Mouse (Mus musculus) neural tube, embryonic 11.5 days (tissue): ENCODE measurements at regions not wholly inside any gene's neighbourhood (a gene's known extent, or its start where the extent isn't known, plus 50 kb on each side); places are given as distances from the start of the nearest gene placed in this dataset.

Experiments used
- ATAC-seq: fragments of 200-750 bp; cut with Nextera tagmentation; 2 replicates; pipeline ENCODE4 v1.8.0; 2017; ENCODE audit warnings: moderate number of reproducible peaks, mild to moderate bottlenecking, moderate TSS enrichment, moderate library complexity; ENCODE audit not compliant: insufficient read depth, low FRiP score, low TSS enrichment
- DNase-seq: peaks from one replicate; pipeline ENCODE4 v3.0.0-alpha.2; 2015; ENCODE audit warnings: low spot score
- H3K27ac ChIP-seq: fragments of 300-500 bp; sonication (generic); 2 replicates; pipeline ENCODE4 v1.5.1; 2014; ENCODE audit warnings: low read depth, mild to moderate bottlenecking, low read length
- H3K27me3 ChIP-seq: fragments of 300-500 bp; sonication (generic); 2 replicates; pipeline ENCODE4 v1.6.1; 2014; ENCODE audit warnings: mild to moderate bottlenecking, low read length, mixed read lengths; ENCODE audit not compliant: control insufficient read depth, insufficient read depth
- H3K36me3 ChIP-seq: fragments of 300-500 bp; sonication (generic); 2 replicates; pipeline ENCODE4 v1.6.1; 2014; ENCODE audit warnings: mild to moderate bottlenecking, low read length, moderate library complexity, mixed read lengths; ENCODE audit not compliant: control insufficient read depth, insufficient read depth
- H3K4me1 ChIP-seq: fragments of 300-500 bp; sonication (generic); 2 replicates; pipeline ENCODE4 v1.6.1; 2014; ENCODE audit warnings: low read length, mixed read lengths; ENCODE audit not compliant: control insufficient read depth, insufficient read depth
- H3K4me2 ChIP-seq: fragments of 300-500 bp; sonication (generic); 2 replicates; pipeline ENCODE4 v1.6.1; 2014; ENCODE audit warnings: low read depth, mild to moderate bottlenecking, moderate library complexity
- H3K4me3 ChIP-seq: fragments of 300-500 bp; sonication (generic); 2 replicates; pipeline ENCODE4 v1.5.1; 2014; ENCODE audit warnings: low read depth, low read length
- H3K9ac ChIP-seq: fragments of 300-500 bp; sonication (generic); 2 replicates; pipeline ENCODE4 v1.6.1; 2014; ENCODE audit warnings: mild to moderate bottlenecking, low read length
- H3K9me3 ChIP-seq: fragments of 300-500 bp; sonication (generic); 2 replicates; pipeline ENCODE4 v1.6.1; 2016; ENCODE audit warnings: low read length; ENCODE audit not compliant: control insufficient read depth
- WGBS: fragments of 180-500 bp; shearing (Covaris S2); extraction: QIAGEN DNeasy Blood & Tissue Kit; methylation state at CpG from one replicate; pipeline ENCODE4 v1.1.7; 2014; 5-methylcytosine and 5-hydroxymethylcytosine counted together

- Histone ChIP-seq H3K4me2 (no peak overlapping the region), H3K27ac (no peak overlapping the region), H3K4me1 (no peaks in the 10 kb centered on the region), H3K9me3 (no peaks in the 10 kb centered on the region), H3K4me3 (no peak overlapping the region), H3K36me3 (no peaks in the 10 kb centered on the region), H3K9ac (no peak overlapping the region), H3K27me3 (no peaks in the 10 kb centered on the region)
- DNase-seq (no peak), ATAC-seq (no peak)
- WGBS, result 39% methylated on average over 1 of the region's 1 CpGs
Observed at GRCm38 (mm10) chr1:47378795-47379194, 486.1 kb upstream of the Slc39a10 start.

GRCm38 (mm10) chr1:47339718-47340439 is 447.2 kb upstream of the Slc39a10 start:
- 87% methylated on average over 3 of the region's 3 CpGs for WGBS

GRCm38 (mm10) chr1:47310572-47311075 is 418.0 kb upstream of the Slc39a10 start:
- no peak for DNase-seq
- Histone ChIP-seq H3K9ac (no peak overlapping the region), H3K9me3 (no peaks in the 10 kb centered on the region), H3K4me1 (no peaks in the 10 kb centered on the region), H3K27me3 (no peaks in the 10 kb centered on the region), H3K4me2 (no peak overlapping the region), H3K27ac (no peak overlapping the region), H3K36me3 (no peaks in the 10 kb centered on the region), H3K4me3 (no peak overlapping the region)
- ATAC-seq, result no peak
- WGBS, result 93% methylated on average over 2 of the region's 2 CpGs

More at GRCm38 (mm10) chr1:47339718-47340439, 447.2 kb upstream of the Slc39a10 start:
- Histone ChIP-seq H3K9ac (no peak overlapping the region), H3K9me3 (no peaks in the 10 kb centered on the region), H3K4me3 (no peak overlapping the region), H3K4me2 (no peak overlapping the region), H3K27ac (no peak overlapping the region), H3K36me3 (no peaks in the 10 kb centered on the region), H3K27me3 (no peaks in the 10 kb centered on the region), H3K4me1 (no peaks in the 10 kb centered on the region)
- ATAC-seq (no peak), DNase-seq (no peak)

- Histone ChIP-seq H3K27ac (no peak overlapping the region), H3K4me3 (no peak overlapping the region), H3K4me1 (no peaks in the 10 kb centered on the region), H3K9ac (no peak overlapping the region), H3K27me3 (no peaks in the 10 kb centered on the region), H3K4me2 (no peak overlapping the region), H3K36me3 (no peaks in the 10 kb centered on the region), H3K9me3 (no peaks in the 10 kb centered on the region)
- ATAC-seq, result no peak
- DNase-seq, result no peak
Observed at GRCm38 (mm10) chr1:47306961-47307360, 414.3 kb upstream of the Slc39a10 start.

- WGBS, result 92% methylated on average over 1 of the region's 1 CpGs
- Histone ChIP-seq H3K9ac (no peak overlapping the region), H3K27me3 (no peaks in the 10 kb centered on the region), H3K4me3 (no peak overlapping the region), H3K9me3 (no peaks in the 10 kb centered on the region), H3K4me1 (no peaks in the 10 kb centered on the region), H3K36me3 (no peaks in the 10 kb centered on the region), H3K27ac (no peak overlapping the region), H3K4me2 (no peak overlapping the region)
- DNase-seq (no peak), ATAC-seq (no peak)
Observed at GRCm38 (mm10) chr1:47299311-47299710, 406.7 kb upstream of the Slc39a10 start.

- Histone ChIP-seq H3K9ac (no peak overlapping the region), H3K27me3 (no peaks in the 10 kb centered on the region), H3K27ac (no peak overlapping the region), H3K4me2 (no peak overlapping the region), H3K9me3 (no peaks in the 10 kb centered on the region), H3K4me1 (no peaks in the 10 kb centered on the region), H3K4me3 (no peak overlapping the region), H3K36me3 (no peaks in the 10 kb centered on the region)
- DNase-seq (no peak), ATAC-seq (no peak)
- WGBS, result 88% methylated on average over 1 of the region's 1 CpGs
Observed at GRCm38 (mm10) chr1:47285639-47286038, 393.0 kb upstream of the Slc39a10 start.

GRCm38 (mm10) chr1:47278321-47279020 is 385.8 kb upstream of the Slc39a10 start:
- Histone ChIP-seq H3K27ac (no peak overlapping the region), H3K36me3 (no peaks in the 10 kb centered on the region), H3K4me2 (no peak overlapping the region), H3K9ac (no peak overlapping the region), H3K9me3 (no peaks in the 10 kb centered on the region), H3K4me3 (no peak overlapping the region), H3K4me1 (no peaks in the 10 kb centered on the region), H3K27me3 (no peaks in the 10 kb centered on the region)
- 73% methylated on average over 5 of the region's 5 CpGs for WGBS
- ATAC-seq, result no peak
- no peak for DNase-seq

- Histone ChIP-seq H3K27ac (no peak overlapping the region), H3K27me3 (no peaks in the 10 kb centered on the region), H3K36me3 (no peaks in the 10 kb centered on the region), H3K4me2 (no peak overlapping the region), H3K9me3 (no peaks in the 10 kb centered on the region), H3K9ac (no peak overlapping the region), H3K4me3 (no peak overlapping the region), H3K4me1 (no peaks in the 10 kb centered on the region)
- DNase-seq (peak; percentile 32), ATAC-seq (0 out of 2 replicates have a peak, but pooled peaks have one; percentile 64)
- WGBS, result 35% methylated on average over 2 of the region's 2 CpGs
Observed at GRCm38 (mm10) chr1:47277839-47278238, 385.2 kb upstream of the Slc39a10 start.

GRCm38 (mm10) chr1:47272131-47272530 is 379.5 kb upstream of the Slc39a10 start:
- H3K9ac ChIP-seq, result no peak overlapping the region
- no peaks in the 10 kb centered on the region for H3K9me3 ChIP-seq
- no peaks in the 10 kb centered on the region for H3K36me3 ChIP-seq
- no peak overlapping the region for H3K4me3 ChIP-seq
- no peak overlapping the region for H3K27ac ChIP-seq
- ATAC-seq, result no peak; the same call in 1 of the 2 replicates
- H3K4me1 ChIP-seq, result no peaks in the 10 kb centered on the region
- H3K27me3 ChIP-seq, result no peaks in the 10 kb centered on the region
- DNase-seq, result no peak
- no peak overlapping the region for H3K4me2 ChIP-seq
